Mouse (Mus musculus): ENCODE data around the gene Myo18a.

GRCm38 (mm10) chr11:77809215-77809614 is 46.2 kb downstream of the Myo18a start:
- TF ChIP-seq CTCF (IDR thresholded peaks at IDR 0.05; ENCODE audit: control insufficient read depth, insufficient read depth, insufficient read length) (no peak), MYOD1 (IDR thresholded peaks at IDR 0.05; ENCODE audit: control insufficient read depth, insufficient read length, low read depth) (no peak), MAX (IDR thresholded peaks at IDR 0.05) (no peak), MYOG (IDR thresholded peaks at IDR 0.05; ENCODE audit: control insufficient read depth, extremely low read depth, insufficient read length) (no peak), USF1 (IDR thresholded peaks at IDR 0.05; ENCODE audit: low read depth) (no peak), FOSL1 (IDR thresholded peaks at IDR 0.05; ENCODE audit: insufficient read depth, low read length, poor library complexity, severe bottlenecking) (no peak)
